Mouse (Mus musculus): ENCODE data around the gene Atp6v0a4. TPM values are rescaled to one million over a fixed set of nuclear protein-coding genes. Genes with fewer than 3 reads are reported as not detected.

The Atp6v0a4 gene
- total and polyA plus RNA-seq, 2 experiments from 2014 or later: 0.29 to 0.42 TPM

DNA sequence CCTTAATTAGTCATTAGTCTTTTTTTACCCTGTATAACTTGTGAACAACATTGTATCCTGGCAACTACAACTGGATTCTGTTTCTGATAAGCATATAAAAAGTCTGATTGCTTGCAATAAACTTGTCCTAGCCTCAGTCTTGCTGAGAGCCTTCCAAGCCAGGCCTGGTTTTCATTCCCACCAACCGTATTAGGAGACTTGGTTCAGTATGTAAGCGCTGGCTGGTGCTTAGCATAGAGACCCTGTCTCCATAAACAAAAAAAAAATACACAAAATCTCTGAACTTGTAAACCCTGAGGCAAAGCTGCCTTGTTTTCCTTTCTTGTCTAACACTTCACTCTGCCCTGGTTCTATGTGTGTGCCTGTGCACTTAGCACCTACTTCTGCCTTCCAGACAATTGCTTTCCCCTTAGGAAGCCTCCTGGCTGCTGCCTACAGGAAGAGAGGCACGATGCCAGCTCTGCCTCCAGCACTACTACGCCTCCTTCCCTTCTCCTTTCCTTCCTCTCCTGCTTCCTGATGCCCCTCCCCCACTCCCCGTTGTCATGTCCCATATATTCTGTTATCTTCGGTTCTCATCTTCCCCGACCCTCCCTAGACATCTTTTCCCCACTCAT is 92.4 kb downstream of the Atp6v0a4 start:
- H3K4me1 ChIP-seq (ENCODE audit: insufficient read depth, low read length): no peaks in the 10 kb centered on the region
- no peak overlapping the region for H3K4me2 ChIP-seq (ENCODE audit: low read depth, low read length)
- H3K4me3 ChIP-seq (ENCODE audit: low read length): no peak overlapping the region
- ATAC-seq (no peak), DNase-seq (ENCODE audit: low spot score) (no peak)
- H3K9ac ChIP-seq (replicated peaks; ENCODE audit: low read length): no peak overlapping the region
- WGBS: 47% methylated on average over 7 of the region's 7 CpGs
- no peaks in the 10 kb centered on the region for H3K36me3 ChIP-seq (ENCODE audit: insufficient read depth, low read length)
- no peak overlapping the region for H3K27ac ChIP-seq
- H3K9me3 ChIP-seq (ENCODE audit: low read length): no peaks in the 10 kb centered on the region
- H3K27me3 ChIP-seq (ENCODE audit: insufficient read depth, low read length): no peaks in the 10 kb centered on the region
- no peak for TF ChIP-seq CTCF (IDR thresholded peaks at IDR 0.05; ENCODE audit: low read depth)

DNA sequence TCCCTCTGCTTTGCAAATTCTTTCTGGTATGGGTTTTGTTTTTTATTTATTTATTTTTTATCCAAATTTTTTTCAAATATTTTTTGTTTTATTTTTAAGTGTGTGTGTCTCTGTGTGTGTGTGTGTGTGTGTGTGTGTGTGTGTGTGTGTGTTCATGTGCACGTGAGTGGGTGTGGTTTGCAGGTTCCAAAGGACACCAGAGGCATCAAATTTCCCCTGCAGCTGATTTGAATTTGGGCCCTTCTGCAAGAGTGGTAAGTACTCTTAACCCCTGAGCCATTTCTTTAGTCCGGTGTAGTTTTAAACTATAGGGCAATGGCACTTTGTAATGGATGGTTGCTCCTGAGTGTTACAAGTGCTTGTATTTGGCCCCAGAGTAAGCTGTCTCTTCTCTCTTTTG is 96.2 kb downstream of the Atp6v0a4 start:
- no peak overlapping the region for H3K27ac ChIP-seq
- WGBS: 61% methylated on average over 2 of the region's 2 CpGs
- ATAC-seq: no peak

DNA sequence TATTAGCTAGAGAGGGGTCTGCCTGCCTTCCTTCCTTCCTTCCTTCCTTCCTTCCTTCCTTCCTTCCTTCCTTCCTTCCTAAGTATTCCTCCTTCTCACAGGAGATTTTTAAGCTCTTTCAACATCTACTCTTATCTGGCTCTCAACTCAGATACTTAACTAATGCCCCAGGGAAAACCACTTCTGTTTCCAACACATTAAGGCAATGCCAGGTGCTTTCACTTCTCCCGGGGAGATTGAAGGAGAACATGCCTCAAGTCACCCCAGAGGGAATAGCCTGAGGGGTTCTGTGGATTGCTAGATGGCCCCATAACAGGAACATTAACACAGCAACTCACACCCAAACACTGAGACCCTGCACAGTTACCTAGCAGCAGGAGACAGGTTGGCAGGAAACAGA is 96.6 kb downstream of the Atp6v0a4 start:
- Histone ChIP-seq H3K27me3 (ENCODE audit: insufficient read depth, low read length) (no peaks in the 10 kb centered on the region), H3K27ac (no peak overlapping the region), H3K4me3 (ENCODE audit: low read length) (no peak overlapping the region), H3K4me2 (ENCODE audit: low read depth, low read length) (no peak overlapping the region), H3K9ac (replicated peaks; ENCODE audit: low read length) (no peak overlapping the region), H3K4me1 (ENCODE audit: insufficient read depth, low read length) (no peaks in the 10 kb centered on the region), H3K9me3 (ENCODE audit: low read length) (no peaks in the 10 kb centered on the region), H3K36me3 (ENCODE audit: insufficient read depth, low read length) (no peaks in the 10 kb centered on the region)
- ATAC-seq (no peak), DNase-seq (ENCODE audit: low spot score) (no peak)
- WGBS: 43% methylated on average over 1 of the region's 1 CpGs
- no peak for TF ChIP-seq CTCF (IDR thresholded peaks at IDR 0.05; ENCODE audit: low read depth)

More for the DNA sequence above, 96.2 kb downstream of the Atp6v0a4 start:
- H3K36me3 ChIP-seq (ENCODE audit: insufficient read depth, low read length): no peaks in the 10 kb centered on the region
- no peak overlapping the region for H3K4me3 ChIP-seq (ENCODE audit: low read length)
- no peaks in the 10 kb centered on the region for H3K9me3 ChIP-seq (ENCODE audit: low read length)
- H3K4me2 ChIP-seq (ENCODE audit: low read depth, low read length): no peak overlapping the region
- no peak overlapping the region for H3K9ac ChIP-seq (replicated peaks; ENCODE audit: low read length)
- no peaks in the 10 kb centered on the region for H3K4me1 ChIP-seq (ENCODE audit: insufficient read depth, low read length)
- DNase-seq (ENCODE audit: low spot score): no peak
- no peak for TF ChIP-seq CTCF (IDR thresholded peaks at IDR 0.05; ENCODE audit: low read depth)
- no peaks in the 10 kb centered on the region for H3K27me3 ChIP-seq (ENCODE audit: insufficient read depth, low read length)

DNA sequence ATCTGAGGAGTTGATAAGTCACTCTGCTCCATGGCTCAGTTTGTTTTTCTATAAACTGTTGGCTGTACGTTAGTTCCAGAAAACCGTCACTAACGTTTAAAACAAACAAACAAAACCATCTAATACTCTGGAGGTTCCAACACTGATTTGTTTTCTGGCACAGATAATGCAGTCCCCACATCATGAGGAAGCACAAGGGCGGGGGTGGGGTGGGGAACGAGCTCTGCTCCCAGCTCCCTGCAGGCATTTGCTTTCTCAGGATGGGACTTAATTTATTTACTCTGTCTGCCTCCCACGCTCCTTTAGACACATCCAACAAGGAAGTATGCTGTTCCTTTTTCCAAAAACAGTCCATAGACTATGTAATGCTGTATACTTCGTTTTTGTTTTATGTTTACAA is 101.1 kb downstream of the Atp6v0a4 start:
- Histone ChIP-seq H3K4me2 (ENCODE audit: low read depth, low read length) (no peak overlapping the region), H3K27me3 (ENCODE audit: insufficient read depth, low read length) (no peaks in the 10 kb centered on the region), H3K9me3 (ENCODE audit: low read length) (no peaks in the 10 kb centered on the region), H3K4me1 (ENCODE audit: insufficient read depth, low read length) (no peaks in the 10 kb centered on the region), H3K27ac (no peak overlapping the region), H3K9ac (replicated peaks; ENCODE audit: low read length) (no peak overlapping the region), H3K36me3 (ENCODE audit: insufficient read depth, low read length) (no peaks in the 10 kb centered on the region), H3K4me3 (ENCODE audit: low read length) (no peak overlapping the region)
- TF ChIP-seq CTCF (IDR thresholded peaks at IDR 0.05; ENCODE audit: low read depth): no peak
- DNase-seq (ENCODE audit: low spot score) (peak; percentile 11), ATAC-seq (no peak)
- WGBS: 39% methylated on average over 7 of the region's 7 CpGs

DNA sequence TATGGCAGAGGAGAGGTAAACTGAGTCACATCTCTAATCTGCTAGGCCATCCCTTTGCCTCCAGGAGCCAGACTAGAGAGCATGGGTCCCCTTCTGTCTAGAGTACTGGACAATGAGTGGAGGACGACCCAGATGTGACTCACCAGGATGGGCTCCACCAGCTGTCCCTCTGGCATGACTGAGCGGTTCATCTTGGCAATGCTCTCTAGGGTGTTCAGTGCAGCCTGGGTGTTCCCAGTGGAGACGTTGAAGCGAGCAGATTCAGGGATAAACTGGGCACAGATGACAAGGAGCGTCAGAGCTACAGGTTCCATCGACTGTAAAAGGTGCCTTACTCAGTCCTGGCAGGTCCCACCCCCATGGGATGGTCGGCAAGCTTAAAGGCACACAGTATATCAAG is 103.0 kb downstream of the Atp6v0a4 start:
- Histone ChIP-seq H3K9me3 (ENCODE audit: low read length) (no peaks in the 10 kb centered on the region), H3K36me3 (ENCODE audit: insufficient read depth, low read length) (no peaks in the 10 kb centered on the region), H3K27ac (no peak overlapping the region), H3K4me3 (ENCODE audit: low read length) (no peak overlapping the region), H3K27me3 (ENCODE audit: insufficient read depth, low read length) (no peaks in the 10 kb centered on the region), H3K4me1 (ENCODE audit: insufficient read depth, low read length) (no peaks in the 10 kb centered on the region), H3K4me2 (ENCODE audit: low read depth, low read length) (no peak overlapping the region), H3K9ac (replicated peaks; ENCODE audit: low read length) (no peak overlapping the region)
- DNase-seq (ENCODE audit: low spot score) (no peak), ATAC-seq (no peak)
- no peak for TF ChIP-seq CTCF (IDR thresholded peaks at IDR 0.05; ENCODE audit: low read depth)
- 83% methylated on average over 7 of the region's 7 CpGs for WGBS

DNA sequence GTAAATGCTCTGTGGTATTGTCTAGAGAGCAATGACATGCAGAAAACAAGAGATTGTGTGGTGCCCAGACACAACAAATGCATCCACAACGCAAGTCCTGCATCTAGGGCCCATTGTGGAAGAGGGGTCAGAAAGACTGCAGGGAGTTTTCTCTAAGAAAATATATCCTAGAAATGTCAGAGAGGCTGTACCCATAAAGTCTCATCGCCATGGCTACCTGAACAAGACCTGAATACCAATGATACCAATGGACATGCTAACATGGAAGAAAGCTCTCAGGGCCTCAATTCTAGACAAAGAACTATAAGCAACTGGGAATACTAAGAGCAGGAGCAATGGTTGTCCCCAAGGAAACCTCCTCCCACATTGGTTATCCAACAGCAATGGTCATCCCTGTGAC is 111.6 kb downstream of the Atp6v0a4 start:
- H3K4me2 ChIP-seq (ENCODE audit: low read depth, low read length): no peak overlapping the region
- H3K4me1 ChIP-seq (ENCODE audit: insufficient read depth, low read length): no peaks in the 10 kb centered on the region
- no peaks in the 10 kb centered on the region for H3K9me3 ChIP-seq (ENCODE audit: low read length)
- no peak overlapping the region for H3K9ac ChIP-seq (replicated peaks; ENCODE audit: low read length)
- H3K27ac ChIP-seq: no peak overlapping the region
- no peaks in the 10 kb centered on the region for H3K27me3 ChIP-seq (ENCODE audit: insufficient read depth, low read length)
- no peak for ATAC-seq
- H3K4me3 ChIP-seq (ENCODE audit: low read length): no peak overlapping the region
- WGBS: 59% methylated on average over 2 of the region's 2 CpGs
- DNase-seq (ENCODE audit: low spot score): peak; percentile 23
- TF ChIP-seq CTCF (IDR thresholded peaks at IDR 0.05; ENCODE audit: low read depth): no peak
- no peaks in the 10 kb centered on the region for H3K36me3 ChIP-seq (ENCODE audit: insufficient read depth, low read length)

DNA sequence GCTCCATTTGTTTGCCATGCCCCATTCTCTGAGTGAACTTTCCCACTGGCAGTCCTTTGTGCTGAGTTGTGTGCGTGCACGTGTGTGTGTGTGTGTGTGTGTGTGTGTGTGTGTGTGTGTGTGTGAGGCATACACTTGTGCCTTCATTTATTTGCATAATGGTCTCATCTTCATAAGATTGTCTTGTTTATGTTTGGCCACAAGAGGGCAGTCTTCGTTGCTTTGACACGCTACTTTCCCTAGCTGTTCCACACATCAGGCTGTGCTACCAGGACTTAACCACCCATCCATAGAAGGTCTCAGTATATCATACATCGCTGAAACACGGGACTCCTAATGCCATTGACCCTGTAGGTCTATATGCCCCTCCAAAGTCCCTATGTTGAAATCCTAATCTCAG is 116.9 kb downstream of the Atp6v0a4 start:
- TF ChIP-seq CTCF (IDR thresholded peaks at IDR 0.05; ENCODE audit: low read depth): peak; percentile 90
- Histone ChIP-seq H3K9me3 (ENCODE audit: low read length) (no peaks in the 10 kb centered on the region), H3K4me2 (ENCODE audit: low read depth, low read length) (no peak overlapping the region), H3K4me1 (ENCODE audit: insufficient read depth, low read length) (no peaks in the 10 kb centered on the region), H3K27me3 (ENCODE audit: insufficient read depth, low read length) (no peaks in the 10 kb centered on the region), H3K4me3 (ENCODE audit: low read length) (no peak overlapping the region), H3K36me3 (ENCODE audit: insufficient read depth, low read length) (no peaks in the 10 kb centered on the region), H3K27ac (no peak overlapping the region), H3K9ac (replicated peaks; ENCODE audit: low read length) (no peak overlapping the region)
- DNase-seq (ENCODE audit: low spot score) (peak; percentile 88), ATAC-seq (peak; percentile 82)
- WGBS: 7% methylated on average over 6 of the region's 6 CpGs

Other genes with a start within 250 kb of the Atp6v0a4 start
- 2.8 TPM in 1 of 2 replicates, not detected in the other for gene Svopl, start 77.6 kb downstream of the Atp6v0a4 start, total RNA-seq (2014; rRNA removed)
- 1.2 and 1.3 TPM in 2 replicates for gene Svopl, start 77.6 kb downstream of the Atp6v0a4 start, polyA plus RNA-seq (2015; fragmentation: Nextera tagmentation; extraction: Ambion mirVana)
- gene Tmem213, start 15.3 kb downstream of the Atp6v0a4 start, total RNA-seq (2014; rRNA removed): not detected in 2 replicates
- not detected in 2 replicates for gene Tmem213, start 15.3 kb downstream of the Atp6v0a4 start, polyA plus RNA-seq (2015; fragmentation: Nextera tagmentation; extraction: Ambion mirVana)
- 31.9 and 32.0 TPM in 2 replicates for gene D630045J12Rik, start 129.4 kb upstream of the Atp6v0a4 start, total RNA-seq (2014; rRNA removed)
- 6.4 and 7.6 TPM in 2 replicates for gene D630045J12Rik, start 129.4 kb upstream of the Atp6v0a4 start, polyA plus RNA-seq (2015; fragmentation: Nextera tagmentation; extraction: Ambion mirVana)
- 6.1 and 7.9 TPM in 2 replicates for gene Zc3hav1l, start 174.7 kb upstream of the Atp6v0a4 start, total RNA-seq (2014; rRNA removed)
- 2.7 and 2.9 TPM in 2 replicates for gene Zc3hav1l, start 174.7 kb upstream of the Atp6v0a4 start, polyA plus RNA-seq (2015; fragmentation: Nextera tagmentation; extraction: Ambion mirVana)
- 5.0 and 7.0 TPM in 2 replicates for gene Zc3hav1, start 230.0 kb upstream of the Atp6v0a4 start, total RNA-seq (2014; rRNA removed)
- 2.3 and 2.9 TPM in 2 replicates for gene Zc3hav1, start 230.0 kb upstream of the Atp6v0a4 start, polyA plus RNA-seq (2015; fragmentation: Nextera tagmentation; extraction: Ambion mirVana)

Measured in hindbrain, postnatal 0 days (tissue).